8 mouse cellular contexts compared by ENCODE assay signal in the genomic region with DNA sequence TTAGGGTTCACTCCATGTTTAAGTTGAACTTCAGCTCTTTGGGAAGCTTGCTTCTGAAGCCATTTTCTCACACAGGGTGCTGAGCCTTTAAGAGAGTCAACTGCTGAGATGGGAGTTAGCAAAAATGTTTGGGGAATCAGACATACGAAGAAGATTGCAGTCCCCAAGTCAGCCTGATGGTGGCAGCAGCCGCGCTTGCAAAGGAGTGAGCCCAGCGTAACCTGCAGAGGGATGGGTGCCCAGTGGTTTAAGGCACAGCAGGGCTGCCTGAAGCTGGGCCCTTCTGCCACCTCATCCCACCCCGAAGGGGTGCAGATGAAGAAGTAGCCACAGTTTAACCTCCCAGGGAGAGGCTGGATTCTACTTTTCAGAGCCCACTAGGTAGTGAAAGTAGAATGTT. TPM values are rescaled to one million over a fixed set of nuclear protein-coding genes. Genes with fewer than 3 reads are reported as not detected.
DNase-seq lines count a peak whose midpoint lies in the region; ATAC-seq and TF ChIP-seq lines count a peak whose summit lies in the region.

No protein-coding gene starts in this region.

- DNase-seq in kidney, adult 18-20 months: peak; percentile 82
- DNase-seq in cerebellum, postnatal 36 days: peak; percentile 92 to 98
- peak; percentile 76 for DNase-seq in gastrocnemius, adult 2 months
- DNase-seq in kidney, adult 2 months: peak; percentile 73
- DNase-seq in limb, embryonic 10.5 days (ENCODE audit: low spot score): peak; percentile 83
- DNase-seq in midbrain, postnatal 0 days (ENCODE audit: low spot score): peak; percentile 87
- peak; percentile 53 for DNase-seq in telencephalon, adult 2 months (ENCODE audit: low read depth, low spot score)

- no peaks in the 10 kb centered on the region for H3K4me1 ChIP-seq in kidney, embryonic 16.5 days (ENCODE audit: insufficient read depth, low read length)
- H3K4me1 ChIP-seq in kidney, adult 2 months (ENCODE audit: control insufficient read depth, insufficient read depth, low read length): no peaks in the 10 kb centered on the region
- no peaks in the 10 kb centered on the region for H3K4me1 ChIP-seq in limb, embryonic 10.5 days
- peaks cover 4% of the 10 kb centered on the region; the same call in 1 of the 2 replicates for H3K4me1 ChIP-seq in midbrain, postnatal 0 days (ENCODE audit: insufficient read depth, low read length)

- H3K4me2 ChIP-seq in kidney, embryonic 16.5 days (replicated peaks; ENCODE audit: low read depth, low read length): no peak overlapping the region
- no peak overlapping the region for H3K4me2 ChIP-seq in midbrain, postnatal 0 days (ENCODE audit: low read depth, low read length, poor library complexity, severe bottlenecking)

- H3K27me3 ChIP-seq in kidney, embryonic 16.5 days (ENCODE audit: insufficient read depth, low read length): peaks cover 9% of the 10 kb centered on the region
- H3K27me3 ChIP-seq in kidney, adult 2 months (replicated peaks; ENCODE audit: control insufficient read depth, insufficient read depth, low read length): no peaks in the 10 kb centered on the region
- peaks cover 48% of the 10 kb centered on the region for H3K27me3 ChIP-seq in limb, embryonic 10.5 days (ENCODE audit: low read depth, poor library complexity, severe bottlenecking)
- no peaks in the 10 kb centered on the region for H3K27me3 ChIP-seq in midbrain, postnatal 0 days (ENCODE audit: insufficient read depth, low read length)

- no peaks in the 10 kb centered on the region for H3K9me3 ChIP-seq in kidney, embryonic 16.5 days (ENCODE audit: low read length)
- no peaks in the 10 kb centered on the region for H3K9me3 ChIP-seq in limb, embryonic 10.5 days (replicated peaks)
- no peaks in the 10 kb centered on the region for H3K9me3 ChIP-seq in midbrain, postnatal 0 days (ENCODE audit: low read length)

- no peak overlapping the region for H3K4me3 ChIP-seq in kidney, embryonic 16.5 days (ENCODE audit: low read length)
- no peak overlapping the region for H3K4me3 ChIP-seq in gastrocnemius, adult 2 months
- no peak overlapping the region for H3K4me3 ChIP-seq in kidney, adult 2 months (ENCODE audit: insufficient read depth, low read depth, low read length)
- H3K4me3 ChIP-seq in limb, embryonic 10.5 days: no peak overlapping the region
- no peak overlapping the region for H3K4me3 ChIP-seq in midbrain, postnatal 0 days (ENCODE audit: low read depth, low read length)

- no peak overlapping the region for H3K9ac ChIP-seq in kidney, embryonic 16.5 days (replicated peaks; ENCODE audit: low read length)
- H3K9ac ChIP-seq in midbrain, postnatal 0 days (replicated peaks; ENCODE audit: low read length, poor library complexity, severe bottlenecking): no peak overlapping the region

- no peak overlapping the region for H3K27ac ChIP-seq in kidney, embryonic 16.5 days (ENCODE audit: low read length)
- no peak overlapping the region for H3K27ac ChIP-seq in gastrocnemius, adult 2 months
- H3K27ac ChIP-seq in kidney, adult 2 months (ENCODE audit: insufficient read depth, low read depth, low read length): no peak overlapping the region
- no peak overlapping the region for H3K27ac ChIP-seq in limb, embryonic 10.5 days
- no peak overlapping the region for H3K27ac ChIP-seq in midbrain, postnatal 0 days (ENCODE audit: low read depth, low read length)

- TF ChIP-seq POLR2A in kidney, adult 2 months (IDR thresholded peaks at IDR 0.05; ENCODE audit: low read depth, low read length): no peak

- peak; percentile 91 for TF ChIP-seq CTCF in gastrocnemius, adult 2 months (IDR thresholded peaks at IDR 0.05)
- peak; percentile 93 for TF ChIP-seq CTCF in kidney, adult 2 months (conservative IDR thresholded peaks at IDR 0.05; ENCODE audit: insufficient read depth, insufficient read length, low read depth, low read length)
- peak; percentile 97 for TF ChIP-seq CTCF in midbrain, postnatal 0 days (IDR thresholded peaks at IDR 0.05)

- WGBS in kidney, embryonic 16.5 days: 3% methylated on average over 5 of the region's 5 CpGs
- WGBS in kidney, adult 2 months: 2% methylated on average over 5 of the region's 5 CpGs
- WGBS in limb, embryonic 10.5 days: 8% methylated on average over 5 of the region's 5 CpGs
- WGBS in midbrain, postnatal 0 days: 4% methylated on average over 5 of the region's 5 CpGs

- intact Hi-C loops in gastrocnemius, adult 2 months (cut with DNase I): loop anchor here (2.0 to 10.0 kb wide), 4 partner anchors 254 to 666 kb away; no protein-coding TSS in a partner anchor

- H3K36me3 ChIP-seq in kidney, embryonic 16.5 days (ENCODE audit: insufficient read depth, low read length): no peaks in the 10 kb centered on the region
- no peaks in the 10 kb centered on the region for H3K36me3 ChIP-seq in kidney, adult 2 months (ENCODE audit: control insufficient read depth, insufficient read depth, low read length)
- H3K36me3 ChIP-seq in limb, embryonic 10.5 days: no peaks in the 10 kb centered on the region
- no peaks in the 10 kb centered on the region for H3K36me3 ChIP-seq in midbrain, postnatal 0 days (ENCODE audit: insufficient read depth, low read length)

- ATAC-seq in kidney, embryonic 16.5 days (ENCODE audit: low FRiP score, low TSS enrichment): no peak
- peak; percentile 74 for ATAC-seq in midbrain, postnatal 0 days (ENCODE audit: low FRiP score)

RNA-seq across cellular contexts. Expression of a gene that starts 13.0 kb away (rescaled TPM):
- polyA plus RNA-seq in kidney, embryonic 16.5 days (2015; fragmentation: Nextera tagmentation; extraction: Ambion mirVana): 2.6 and 3.6 TPM in 2 replicates
- under 1 TPM; 0.61 to 0.77 TPM for total RNA-seq in gastrocnemius, adult 2 months (2021)
- 0.47 and 0.75 TPM in 2 replicates for polyA plus RNA-seq in kidney, adult 2 months (2012; rRNA removed)
- 1.1 and 2.2 TPM in 2 replicates for polyA plus RNA-seq in limb, embryonic 10.5 days (2016; fragmentation: Nextera tagmentation; extraction: Ambion mirVana)
- total RNA-seq in midbrain, postnatal 0 days (2014; rRNA removed): 47.2 and 55.2 TPM in 2 replicates
- polyA plus RNA-seq in midbrain, postnatal 0 days (2015; fragmentation: Nextera tagmentation; extraction: Ambion mirVana): 56.3 and 61.4 TPM in 2 replicates

Comparison
In these comparisons a context has a peak if more than half of its experiments do, and no peak if none do; other contexts are left out.
1. RNA of a gene that starts 13.0 kb away (polyA plus RNA-seq): 56.3 to 61.4 TPM in midbrain, postnatal 0 days; 2.6 to 3.6 TPM in kidney, embryonic 16.5 days, 1.1 to 2.2 TPM in limb, embryonic 10.5 days and 0.47 to 0.75 TPM in kidney, adult 2 months; every median in the first group is over 10 times any median in the second.
2. Peak in every context shown above with its lines, with median percentiles within 50 percentile points of each other: DNase-seq and CTCF ChIP-seq.